Mouse (Mus musculus) layer of hippocampus, adult 6 months (tissue): Measurements from ENCODE around the gene Sycp2l. TPM values are rescaled to one million over a fixed set of nuclear protein-coding genes. Genes with fewer than 3 reads are reported as not detected.

ENCODE experiments used
- long read RNA-seq, 2 experiments: library from polyadenylated mRNA; unstranded; transcript quantifications; one replicate each; pipeline ENCODE4 v2.0.0; 2019 to 2020
- polyA plus RNA-seq: library from polyadenylated mRNA; unstranded; fragments of <200 nt; fragmentation: Nextera tagmentation; gene quantifications from 2 replicates; pipeline ENCODE4 v1.2.3, GENCODE M21; 2021

Gene Sycp2l
- polyA plus RNA-seq, result not detected in 2 replicates
- long read RNA-seq, experiment 1, partial matches to known transcripts, result 0 of 1 reads
- long read RNA-seq, experiment 1, other reads (novel, unspliced or antisense), result 1 of 1 reads
- long read RNA-seq, experiment 2, partial matches to known transcripts, result 1 of 2 reads
- long read RNA-seq, experiment 2, other reads (novel, unspliced or antisense), result 1 of 2 reads

DNA sequence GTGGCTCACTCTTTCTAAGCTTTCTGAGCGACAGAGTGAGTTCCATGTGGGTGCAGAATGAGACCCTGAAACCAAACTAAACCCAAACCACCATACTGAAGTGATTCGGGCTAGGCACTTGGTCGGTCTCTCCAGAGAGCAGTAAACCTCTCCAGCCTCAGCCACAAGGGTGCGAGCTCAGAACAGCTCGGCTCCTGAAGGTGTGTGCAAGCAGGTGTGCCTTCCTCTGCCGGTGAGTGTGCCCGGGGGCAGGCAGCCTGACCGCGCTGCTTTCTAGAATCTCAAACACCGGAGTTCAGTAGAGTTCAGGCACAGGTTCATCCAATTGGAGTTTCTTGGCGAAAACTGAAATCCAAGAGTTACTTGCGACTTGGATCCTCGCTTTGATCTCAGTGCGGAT lies at the start of gene Sycp2l:
Gene Sycp2l (plus strand): TSS at position 368 of the 400 bp plus-strand sequence.

DNA sequence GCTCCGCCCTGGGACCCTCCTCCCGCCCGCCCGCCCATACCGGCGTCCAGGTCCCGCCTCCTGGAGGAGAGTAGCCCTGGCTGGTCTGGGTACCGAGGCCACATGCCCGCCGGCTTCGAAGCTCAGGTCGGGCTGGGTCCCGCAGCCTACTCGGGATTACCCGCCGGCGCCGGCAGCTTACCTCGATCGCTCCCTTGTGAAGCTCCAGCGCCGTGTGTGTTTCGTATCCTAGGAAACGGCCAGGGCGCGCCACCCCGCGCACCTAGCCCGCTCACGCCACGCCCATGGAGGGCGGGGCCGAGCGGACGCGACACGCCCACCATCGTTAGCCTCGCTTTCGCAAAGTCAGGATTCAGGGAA lies 34.7 kb upstream of the Sycp2l start, which contains the start of gene Mak:
Gene Mak (minus strand): TSS at position 286 of the 360 bp plus-strand sequence.

DNA sequence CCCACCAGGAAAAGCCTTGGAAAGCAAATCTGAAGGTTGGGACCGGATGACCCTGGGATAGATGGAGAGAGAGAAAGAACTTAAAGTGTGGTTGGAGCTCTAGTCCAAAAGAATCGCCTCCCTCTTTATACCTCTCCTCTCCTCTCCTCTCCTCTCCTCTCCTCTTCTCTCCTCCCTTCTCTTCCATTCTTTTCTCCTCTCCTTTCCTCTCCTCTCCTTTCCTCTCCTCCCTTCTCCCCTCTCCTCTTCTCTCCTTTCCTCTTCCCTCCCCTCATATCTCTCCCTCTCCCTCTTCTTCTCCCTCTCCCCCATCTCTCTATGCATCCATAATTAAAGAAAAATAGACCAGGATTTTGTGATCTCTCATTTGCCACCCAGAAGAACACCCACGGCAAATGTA lies 3.2 kb upstream of the Sycp2l start, which contains the start of gene Gcm2:
Gene Gcm2 (minus strand): TSS at position 101 of the 400 bp plus-strand sequence.

DNA sequence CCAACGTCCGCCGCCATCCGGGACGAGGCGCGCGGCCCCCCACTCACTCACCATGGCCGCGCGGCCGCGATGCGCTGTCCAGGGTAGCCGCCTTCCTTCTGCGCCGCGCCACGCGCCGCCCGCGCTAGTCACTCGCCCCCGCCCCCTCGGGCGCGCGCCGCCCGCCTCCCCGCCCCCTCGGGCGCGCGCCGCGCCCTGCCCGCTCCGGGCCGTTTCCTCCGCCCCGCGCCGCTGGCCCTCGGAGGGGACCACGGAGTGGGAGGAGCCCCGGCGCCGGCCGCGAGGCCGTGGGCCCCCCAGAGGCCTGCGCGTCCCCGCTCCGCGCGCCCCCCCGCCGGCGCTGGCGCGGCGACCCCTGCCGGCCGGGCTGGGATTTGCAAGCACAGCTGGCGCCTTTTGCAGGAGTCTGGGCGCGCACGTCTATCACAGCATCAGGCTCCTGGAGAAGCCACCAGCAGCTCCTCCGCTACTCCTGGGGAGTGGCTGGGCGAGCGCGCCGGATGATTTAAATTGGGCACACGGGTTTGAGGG lies 106.3 kb downstream of the Sycp2l start, which contains the start of gene Elovl2:
Gene Elovl2 (minus strand): TSS at position 102 of the 531 bp plus-strand sequence.

Other genes starting within 250 kb of the Sycp2l start
- 58.7 and 66.1 TPM in 2 replicates for gene Pak1ip1, start 113.3 kb upstream of the Sycp2l start, polyA plus RNA-seq
- 115 and 118 TPM in 2 replicates for gene Tmem14c, start 98.0 kb upstream of the Sycp2l start, polyA plus RNA-seq
- 0.84 and 1.0 TPM in 2 replicates for gene Mak, start 34.6 kb upstream of the Sycp2l start, polyA plus RNA-seq
- gene Gcm2, start 3.3 kb upstream of the Sycp2l start, polyA plus RNA-seq, result not detected in 2 replicates
- 14.4 and 16.0 TPM in 2 replicates for gene Elovl2, start 106.1 kb downstream of the Sycp2l start, polyA plus RNA-seq
- 24.9 and 25.6 TPM in 2 replicates for gene Smim13, start 135.5 kb downstream of the Sycp2l start, polyA plus RNA-seq
- not detected in 2 replicates for gene Gm17364, start 159.7 kb downstream of the Sycp2l start, polyA plus RNA-seq